Mouse (Mus musculus) left cerebral cortex, adult 11 months (tissue): ENCODE data around the gene Irak4.

Experiments used
- DNase-seq: peaks from one replicate; pipeline ENCODE4 v3.0.0; 2022; ENCODE audit warnings: low spot score

Gene Irak4

GRCm38 (mm10) chr15:94543409-94544051 lies at the start of gene Irak4, which contains the start of gene Pus7l:
TSS of gene Irak4 (plus strand) at chr15:94543643.
TSS of gene Pus7l (minus strand) at chr15:94543547.
- peak; percentile 89 for DNase-seq

- no peak for DNase-seq
These were observed 49.0 kb upstream of the Irak4 start for GRCm38 (mm10) chr15:94494445-94494844.

GRCm38 (mm10) chr15:94495936-94496335 lies 47.5 kb upstream of the Irak4 start:
- DNase-seq, result no peak

- no peak for DNase-seq
These were observed 44.2 kb upstream of the Irak4 start for GRCm38 (mm10) chr15:94499260-94499659.

- no peak for DNase-seq
These were observed 39.8 kb upstream of the Irak4 start for GRCm38 (mm10) chr15:94503451-94504215.

GRCm38 (mm10) chr15:94517913-94518491 lies 25.4 kb upstream of the Irak4 start:
- DNase-seq, result no peak

- peak; percentile 36 for DNase-seq
These were observed 23.1 kb upstream of the Irak4 start for GRCm38 (mm10) chr15:94520205-94520900.

GRCm38 (mm10) chr15:94520959-94521358 lies 22.5 kb upstream of the Irak4 start:
- no peak for DNase-seq

- no peak for DNase-seq
These were observed 20.2 kb upstream of the Irak4 start for GRCm38 (mm10) chr15:94523251-94523650.

GRCm38 (mm10) chr15:94524956-94525355 lies 18.5 kb upstream of the Irak4 start:
- no peak for DNase-seq

GRCm38 (mm10) chr15:94530519-94530918 lies 12.9 kb upstream of the Irak4 start:
- DNase-seq, result no peak

GRCm38 (mm10) chr15:94532306-94532705 lies 11.1 kb upstream of the Irak4 start:
- DNase-seq, result no peak

GRCm38 (mm10) chr15:94532956-94533355 lies 10.5 kb upstream of the Irak4 start:
- DNase-seq, result no peak

- no peak for DNase-seq
These were observed 7.9 kb upstream of the Irak4 start for GRCm38 (mm10) chr15:94535521-94535920.

GRCm38 (mm10) chr15:94539296-94539695 lies 4.1 kb upstream of the Irak4 start:
- no peak for DNase-seq

GRCm38 (mm10) chr15:94542567-94543408 lies 655 bp upstream of the Irak4 start:
- no peak for DNase-seq

- DNase-seq, result no peak
These were observed 701 bp downstream of the Irak4 start for GRCm38 (mm10) chr15:94544052-94544636.

GRCm38 (mm10) chr15:94544844-94545243 lies 1.4 kb downstream of the Irak4 start:
- no peak for DNase-seq

GRCm38 (mm10) chr15:94553536-94553935 lies 10.1 kb downstream of the Irak4 start:
- no peak for DNase-seq

GRCm38 (mm10) chr15:94557442-94557841 lies 14.0 kb downstream of the Irak4 start:
- DNase-seq, result peak; percentile 80
